Mouse (Mus musculus) heart, adult 10 weeks (tissue): ENCODE measurements around the gene Arpc4. TPM values are rescaled to one million over a fixed set of nuclear protein-coding genes. Genes with fewer than 3 reads are reported as not detected.

Source experiments
- polyA plus RNA-seq: library from polyadenylated mRNA; stranded (reverse); fragments of 350-450 nt; fragmentation: Illumina TruSeq; extraction: RNeasy Lipid Tissue Mini Kit (QIAGEN cat#74804); gene quantifications from one replicate; pipeline ENCODE4 v1.2.3, GENCODE M21; 2014; ENCODE audit warnings: low read depth, low replicate concordance

Arpc4 gene
- polyA plus RNA-seq, result 57.4 TPM

GRCm38 (mm10) chr6:113377496-113378385 is at the start of gene Arpc4, which contains the start of gene Tada3:
Gene Arpc4 (plus strand): TSS chr6:113378115.
Gene Tada3 (minus strand): TSS chr6:113377883.

GRCm38 (mm10) chr6:113343177-113344092 is 34.5 kb upstream of the Arpc4 start, which contains the start of gene Camk1:
Gene Camk1 (minus strand): TSS chr6:113343984.

GRCm38 (mm10) chr6:113388960-113389359 is 11.0 kb downstream of the Arpc4 start, which contains the start of gene Ttll3:
Gene Ttll3 (plus strand): TSS chr6:113389260.

GRCm38 (mm10) chr6:113419199-113419587 is 41.3 kb downstream of the Arpc4 start, which contains the start of gene Rpusd3:
Gene Rpusd3 (minus strand): TSS chr6:113419340.

GRCm38 (mm10) chr6:113435664-113436205 is 57.8 kb downstream of the Arpc4 start, which contains the start of gene Cidec:
Gene Cidec (minus strand): TSS chr6:113435760.

Other genes with a start within 250 kb of the Arpc4 start
- 0.34 TPM for gene Lhfpl4, start 182.7 kb upstream of the Arpc4 start, polyA plus RNA-seq
- gene Mtmr14, start 140.3 kb upstream of the Arpc4 start, polyA plus RNA-seq, result 16.7 TPM
- not detected for gene Cpne9, start 95.8 kb upstream of the Arpc4 start, polyA plus RNA-seq
- 11.4 TPM for gene Brpf1, start 71.0 kb upstream of the Arpc4 start, polyA plus RNA-seq
- gene Ogg1, start 51.1 kb upstream of the Arpc4 start, polyA plus RNA-seq, result 6.3 TPM
- 81.4 TPM for gene Camk1, start 34.1 kb upstream of the Arpc4 start, polyA plus RNA-seq
- 20.5 TPM for gene Tada3, start 232 bp upstream of the Arpc4 start, polyA plus RNA-seq
- gene Ttll3, start 11.1 kb downstream of the Arpc4 start, polyA plus RNA-seq, result 2.0 TPM
- gene Rpusd3, start 41.2 kb downstream of the Arpc4 start, polyA plus RNA-seq, result 8.7 TPM
- 18.2 TPM for gene Cidec, start 57.6 kb downstream of the Arpc4 start, polyA plus RNA-seq
- 31.3 TPM for gene Jagn1, start 64.5 kb downstream of the Arpc4 start, polyA plus RNA-seq
- gene Il17re, start 80.4 kb downstream of the Arpc4 start, polyA plus RNA-seq, result 1.0 TPM
- 9.2 TPM for gene Il17rc, start 93.3 kb downstream of the Arpc4 start, polyA plus RNA-seq
- 37.7 TPM for gene Creld1, start 105.2 kb downstream of the Arpc4 start, polyA plus RNA-seq
- gene Prrt3, start 123.8 kb downstream of the Arpc4 start, polyA plus RNA-seq, result not detected
- gene Emc3, start 153.5 kb downstream of the Arpc4 start, polyA plus RNA-seq, result 70.3 TPM
- gene Fancd2, start 153.6 kb downstream of the Arpc4 start, polyA plus RNA-seq, result 0.08 TPM
- gene Fancd2os, start 222.6 kb downstream of the Arpc4 start, polyA plus RNA-seq, result not detected
- 102 TPM for gene Brk1, start 226.7 kb downstream of the Arpc4 start, polyA plus RNA-seq
- gene Vhl, start 245.8 kb downstream of the Arpc4 start, polyA plus RNA-seq, result 9.6 TPM